Mouse (Mus musculus) megakaryocyte, embryonic 14.5 days (primary cell): ENCODE measurements at regions not wholly inside any gene's neighbourhood (a gene's known extent, or its start where the extent isn't known, plus 50 kb on each side); places are given as distances from the start of the nearest gene placed in this dataset.

Source experiments
- H3K27me3 ChIP-seq: replicated peaks from 2 replicates; pipeline ENCODE3; 2012; ENCODE audit warnings: inconsistent platforms
- H3K36me3 ChIP-seq: replicated peaks from 2 replicates; pipeline ENCODE3; 2012; ENCODE audit warnings: low read length, inconsistent platforms, mixed read lengths
- H3K4me1 ChIP-seq: 2 replicates; pipeline ENCODE4 v1.6.1; 2012; ENCODE audit warnings: inconsistent platforms
- H3K4me3 ChIP-seq: replicated peaks from 2 replicates; pipeline ENCODE3; 2012; ENCODE audit warnings: moderate library complexity, mild to moderate bottlenecking, inconsistent platforms
- H3K9me3 ChIP-seq: 2 replicates; pipeline ENCODE4 v1.6.1; 2012; ENCODE audit warnings: inconsistent platforms
- FLI1 ChIP-seq: IDR thresholded peaks from 2 replicates; pipeline ENCODE4 v1.6.1; 2012; ENCODE audit warnings: low read length, inconsistent platforms, mixed read lengths
- GATA1 ChIP-seq: IDR thresholded peaks from 3 replicates; pipeline ENCODE4 v1.6.1; 2012; ENCODE audit warnings: mixed read lengths, low read length, inconsistent platforms, borderline replicate concordance

- H3K9me3 ChIP-seq = no peaks in the 10 kb centered on the region
- no peaks in the 10 kb centered on the region for H3K4me1 ChIP-seq
- no peaks in the 10 kb centered on the region for H3K27me3 ChIP-seq
- no peaks in the 10 kb centered on the region for H3K36me3 ChIP-seq
- no peak for TF ChIP-seq GATA1
- TF ChIP-seq FLI1 = no peak
- H3K4me3 ChIP-seq = no peak overlapping the region
Observed at GRCm38 (mm10) chrX:42332906-42333305, 156.6 kb upstream of the Tex13c2 start.

GRCm38 (mm10) chrX:42333631-42334030 lies 155.9 kb upstream of the Tex13c2 start:
- H3K4me1 ChIP-seq = no peaks in the 10 kb centered on the region
- no peaks in the 10 kb centered on the region for H3K27me3 ChIP-seq
- no peaks in the 10 kb centered on the region for H3K36me3 ChIP-seq
- no peaks in the 10 kb centered on the region for H3K9me3 ChIP-seq
- TF ChIP-seq FLI1 = no peak
- TF ChIP-seq GATA1 = no peak
- no peak overlapping the region for H3K4me3 ChIP-seq

GRCm38 (mm10) chrX:42334794-42335193 lies 154.7 kb upstream of the Tex13c2 start:
- H3K9me3 ChIP-seq = no peaks in the 10 kb centered on the region

GRCm38 (mm10) chrX:42336772-42337171 lies 152.7 kb upstream of the Tex13c2 start:
- no peak overlapping the region for H3K4me3 ChIP-seq
- no peak for TF ChIP-seq GATA1
- no peak for TF ChIP-seq FLI1
- H3K4me1 ChIP-seq = no peaks in the 10 kb centered on the region
- no peaks in the 10 kb centered on the region for H3K27me3 ChIP-seq
- H3K9me3 ChIP-seq = no peaks in the 10 kb centered on the region
- H3K36me3 ChIP-seq = no peaks in the 10 kb centered on the region

More at GRCm38 (mm10) chrX:42334794-42335193, 154.7 kb upstream of the Tex13c2 start:
- Histone ChIP-seq H3K4me3 (no peak overlapping the region), H3K4me1 (no peaks in the 10 kb centered on the region), H3K36me3 (no peaks in the 10 kb centered on the region), H3K27me3 (no peaks in the 10 kb centered on the region)
- no peak for TF ChIP-seq GATA1
- no peak for TF ChIP-seq FLI1

GRCm38 (mm10) chrX:42342362-42342761 lies 147.1 kb upstream of the Tex13c2 start:
- H3K27me3 ChIP-seq = peaks cover 8% of the 10 kb centered on the region
- H3K9me3 ChIP-seq = no peaks in the 10 kb centered on the region
- TF ChIP-seq GATA1 (no peak), FLI1 (no peak)
- H3K4me3 ChIP-seq = no peak overlapping the region
- H3K4me1 ChIP-seq = peaks cover 10% of the 10 kb centered on the region
- H3K36me3 ChIP-seq = no peaks in the 10 kb centered on the region

- Histone ChIP-seq H3K27me3 (peaks cover 8% of the 10 kb centered on the region), H3K9me3 (no peaks in the 10 kb centered on the region), H3K4me3 (peak overlapping the region; percentile 53), H3K4me1 (peaks cover 10% of the 10 kb centered on the region), H3K36me3 (no peaks in the 10 kb centered on the region)
- TF ChIP-seq GATA1 (no peak), FLI1 (no peak)
Observed at GRCm38 (mm10) chrX:42342951-42343879, 146.3 kb upstream of the Tex13c2 start.

GRCm38 (mm10) chrX:42352610-42353254 lies 136.8 kb upstream of the Tex13c2 start:
- Histone ChIP-seq H3K36me3 (no peaks in the 10 kb centered on the region), H3K4me3 (no peak overlapping the region), H3K9me3 (no peaks in the 10 kb centered on the region), H3K27me3 (peaks cover 9% of the 10 kb centered on the region), H3K4me1 (no peaks in the 10 kb centered on the region)
- TF ChIP-seq GATA1 = no peak
- TF ChIP-seq FLI1 = no peak

- Histone ChIP-seq H3K4me1 (no peaks in the 10 kb centered on the region), H3K9me3 (no peaks in the 10 kb centered on the region), H3K27me3 (peaks cover 17% of the 10 kb centered on the region), H3K4me3 (no peak overlapping the region), H3K36me3 (no peaks in the 10 kb centered on the region)
- TF ChIP-seq FLI1 = no peak
- no peak for TF ChIP-seq GATA1
Observed at GRCm38 (mm10) chrX:42359381-42360172, 129.9 kb upstream of the Tex13c2 start.

GRCm38 (mm10) chrX:42360173-42360931 lies 129.1 kb upstream of the Tex13c2 start:
- no peaks in the 10 kb centered on the region for H3K9me3 ChIP-seq
- no peak for TF ChIP-seq GATA1
- TF ChIP-seq FLI1 = no peak
- H3K4me3 ChIP-seq = peak overlapping the region; percentile 84
- H3K4me1 ChIP-seq = no peaks in the 10 kb centered on the region
- no peaks in the 10 kb centered on the region for H3K36me3 ChIP-seq
- H3K27me3 ChIP-seq = peaks cover 17% of the 10 kb centered on the region
